Mouse (Mus musculus) activated CD4-positive, CD25-positive, alpha-beta regulatory T cell, adult 4 months (primary cell): ENCODE measurements around the gene Rfx1. TPM values are rescaled to one million over a fixed set of nuclear protein-coding genes. Genes with fewer than 3 reads are reported as not detected.

Source experiments
- ATAC-seq: one replicate; pipeline ENCODE4 v1.8.0; 2017
- polyA plus RNA-seq, 2 experiments: library from polyadenylated mRNA; unstranded; fragments of 100-300 nt; shearing (Covaris generic); gene quantifications; one replicate each; pipeline ENCODE4 v1.2.1; 2017

Gene Rfx1
- polyA plus RNA-seq, 2 experiments from 2014 or later: 11.9 to 12.6 TPM

- ATAC-seq: peak; percentile 20
These were observed 2.6 kb upstream of the Rfx1 start for GRCm38 (mm10) chr8:84063861-84064610.

GRCm38 (mm10) chr8:84065037-84065436 is 1.6 kb upstream of the Rfx1 start, which contains the start of gene Gm10643:
Gm10643 (minus strand) TSS chr8:84065137.
- no peak for ATAC-seq

- no peak for ATAC-seq
These were observed 1.1 kb upstream of the Rfx1 start for GRCm38 (mm10) chr8:84065457-84066072.

GRCm38 (mm10) chr8:84067047-84067573 is 476 bp downstream of the Rfx1 start:
- peak; percentile 29 for ATAC-seq

GRCm38 (mm10) chr8:84067911-84068310 is 1.3 kb downstream of the Rfx1 start:
- ATAC-seq: no peak

GRCm38 (mm10) chr8:84068316-84069035 is 1.8 kb downstream of the Rfx1 start:
- no peak for ATAC-seq

GRCm38 (mm10) chr8:84069169-84069568 is 2.5 kb downstream of the Rfx1 start:
- no peak for ATAC-seq

GRCm38 (mm10) chr8:84069750-84070149 is 3.1 kb downstream of the Rfx1 start:
- ATAC-seq: no peak

GRCm38 (mm10) chr8:84070241-84070640 is 3.6 kb downstream of the Rfx1 start:
- ATAC-seq: no peak

- ATAC-seq: no peak
These were observed 4.0 kb downstream of the Rfx1 start for GRCm38 (mm10) chr8:84070667-84071066.

- no peak for ATAC-seq
These were observed 5.3 kb downstream of the Rfx1 start for GRCm38 (mm10) chr8:84071921-84072320.

- no peak for ATAC-seq
These were observed 5.7 kb downstream of the Rfx1 start for GRCm38 (mm10) chr8:84072321-84072720.

GRCm38 (mm10) chr8:84073230-84073976 is 6.8 kb downstream of the Rfx1 start:
- ATAC-seq: peak; percentile 88

- no peak for ATAC-seq
These were observed 9.8 kb downstream of the Rfx1 start for GRCm38 (mm10) chr8:84076412-84076811.

GRCm38 (mm10) chr8:84076849-84077248 is 10.2 kb downstream of the Rfx1 start:
- no peak for ATAC-seq

- ATAC-seq: no peak
These were observed 12.6 kb downstream of the Rfx1 start for GRCm38 (mm10) chr8:84079206-84079605.

GRCm38 (mm10) chr8:84083829-84084241 is 17.2 kb downstream of the Rfx1 start:
- ATAC-seq: no peak

GRCm38 (mm10) chr8:84084341-84085115 is 17.9 kb downstream of the Rfx1 start:
- no peak for ATAC-seq

GRCm38 (mm10) chr8:84087156-84087555 is 20.5 kb downstream of the Rfx1 start:
- no peak for ATAC-seq

GRCm38 (mm10) chr8:84087821-84088220 is 21.2 kb downstream of the Rfx1 start:
- no peak for ATAC-seq

- no peak for ATAC-seq
These were observed 22.6 kb downstream of the Rfx1 start for GRCm38 (mm10) chr8:84089277-84089676.

GRCm38 (mm10) chr8:84090585-84090984 is 24.0 kb downstream of the Rfx1 start:
- no peak for ATAC-seq
